Mouse (Mus musculus) megakaryocyte, embryonic 14.5 days (primary cell): ENCODE data around the gene Selplg.

Source experiments
- FLI1 ChIP-seq: IDR thresholded peaks from 2 replicates; pipeline ENCODE4 v1.6.1; 2012; ENCODE audit warnings: low read length, inconsistent platforms, mixed read lengths
- GATA1 ChIP-seq: IDR thresholded peaks from 3 replicates; pipeline ENCODE4 v1.6.1; 2012; ENCODE audit warnings: mixed read lengths, low read length, inconsistent platforms, borderline replicate concordance

GRCm38 (mm10) chr5:113841243-113842225 is 9.1 kb upstream of the Selplg start:
- no peak for TF ChIP-seq FLI1
- no peak for TF ChIP-seq GATA1
